Mouse (Mus musculus) hindbrain, embryonic 11.5 days (tissue): ENCODE results near the gene Timp2. TPM values are rescaled to one million over a fixed set of nuclear protein-coding genes. Genes with fewer than 3 reads are reported as not detected.

ENCODE experiments used
- ATAC-seq: fragments of 200-750 bp; cut with Nextera tagmentation; 2 replicates; pipeline ENCODE4 v1.8.0; 2017; ENCODE audit warnings: mild to moderate bottlenecking, moderate TSS enrichment, moderate library complexity; ENCODE audit not compliant: low FRiP score
- DNase-seq: peaks from one replicate; pipeline ENCODE4 v3.0.0-alpha.2; 2015; ENCODE audit warnings: low spot score
- H3K27ac ChIP-seq: fragments of 300-500 bp; sonication (generic); 2 replicates; pipeline ENCODE4 v1.5.1; 2014; ENCODE audit warnings: mild to moderate bottlenecking, low read depth, low read length
- H3K27me3 ChIP-seq: fragments of 300-500 bp; sonication (generic); 2 replicates; pipeline ENCODE4 v1.6.1; 2014; ENCODE audit warnings: mild to moderate bottlenecking, low read length, moderate library complexity, mixed read lengths; ENCODE audit not compliant: control insufficient read depth, insufficient read depth
- H3K36me3 ChIP-seq: fragments of 300-500 bp; sonication (generic); 2 replicates; pipeline ENCODE4 v1.6.1; 2014; ENCODE audit warnings: mild to moderate bottlenecking, low read length, moderate library complexity, mixed read lengths; ENCODE audit not compliant: control insufficient read depth, insufficient read depth
- H3K4me1 ChIP-seq: fragments of 300-500 bp; sonication (generic); replicated peaks from 2 replicates; pipeline ENCODE4 v1.6.1; 2014; ENCODE audit warnings: low read length, mixed read lengths; ENCODE audit not compliant: control insufficient read depth, insufficient read depth
- H3K4me2 ChIP-seq: fragments of 300-500 bp; sonication (generic); replicated peaks from 2 replicates; pipeline ENCODE4 v1.6.1; 2014; ENCODE audit warnings: mild to moderate bottlenecking, low read depth, low read length
- H3K4me3 ChIP-seq: fragments of 300-500 bp; sonication (generic); 2 replicates; pipeline ENCODE4 v1.5.1; 2014; ENCODE audit warnings: low read depth, low read length
- H3K9ac ChIP-seq: fragments of 300-500 bp; sonication (generic); 2 replicates; pipeline ENCODE4 v1.6.1; 2014; ENCODE audit warnings: low read depth, low read length
- H3K9me3 ChIP-seq: fragments of 300-500 bp; sonication (generic); 2 replicates; pipeline ENCODE4 v1.6.1; 2016; ENCODE audit warnings: low read length; ENCODE audit not compliant: control insufficient read depth
- WGBS: fragments of 180-500 bp; shearing (Covaris S2); extraction: QIAGEN DNeasy Blood & Tissue Kit; methylation state at CpG from one replicate; pipeline ENCODE4 v1.1.7; 2014; 5-methylcytosine and 5-hydroxymethylcytosine counted together
- polyA plus RNA-seq: library from polyadenylated mRNA; unstranded; fragments of >200 nt; fragmentation: Nextera tagmentation; extraction: Ambion mirVana; gene quantifications from 2 replicates; pipeline ENCODE4 v1.2.1, GENCODE M21; 2014

The Timp2 gene
- polyA plus RNA-seq, 1 experiment from 2014 or later, result 39.5 TPM

DNA sequence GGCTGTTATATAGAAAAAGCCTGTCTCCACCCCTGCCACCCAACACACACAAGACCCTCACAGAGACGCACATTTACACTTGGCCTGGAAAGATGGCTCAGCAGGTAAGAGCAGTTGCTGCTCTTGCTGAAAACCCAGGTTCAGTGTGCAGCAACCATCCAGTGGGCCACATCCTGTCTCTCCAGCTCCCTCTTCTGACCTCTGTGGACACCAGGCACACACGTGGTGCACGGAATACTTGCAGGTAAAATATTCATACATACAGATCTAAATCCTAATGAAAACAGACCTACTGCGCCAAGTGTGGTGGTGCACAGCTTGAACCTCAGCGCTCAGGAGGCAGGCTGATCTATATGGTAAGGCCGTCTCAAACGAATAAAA is 88.9 kb downstream of the Timp2 start:
- Histone ChIP-seq H3K4me1 (no peaks in the 10 kb centered on the region), H3K9me3 (no peaks in the 10 kb centered on the region), H3K27ac (no peak overlapping the region), H3K9ac (no peak overlapping the region), H3K36me3 (peaks cover 17% of the 10 kb centered on the region), H3K4me2 (no peak overlapping the region), H3K4me3 (no peak overlapping the region), H3K27me3 (no peaks in the 10 kb centered on the region)
- 94% methylated on average over 7 of the region's 7 CpGs for WGBS
- no peak for DNase-seq
- no peak for ATAC-seq

DNA sequence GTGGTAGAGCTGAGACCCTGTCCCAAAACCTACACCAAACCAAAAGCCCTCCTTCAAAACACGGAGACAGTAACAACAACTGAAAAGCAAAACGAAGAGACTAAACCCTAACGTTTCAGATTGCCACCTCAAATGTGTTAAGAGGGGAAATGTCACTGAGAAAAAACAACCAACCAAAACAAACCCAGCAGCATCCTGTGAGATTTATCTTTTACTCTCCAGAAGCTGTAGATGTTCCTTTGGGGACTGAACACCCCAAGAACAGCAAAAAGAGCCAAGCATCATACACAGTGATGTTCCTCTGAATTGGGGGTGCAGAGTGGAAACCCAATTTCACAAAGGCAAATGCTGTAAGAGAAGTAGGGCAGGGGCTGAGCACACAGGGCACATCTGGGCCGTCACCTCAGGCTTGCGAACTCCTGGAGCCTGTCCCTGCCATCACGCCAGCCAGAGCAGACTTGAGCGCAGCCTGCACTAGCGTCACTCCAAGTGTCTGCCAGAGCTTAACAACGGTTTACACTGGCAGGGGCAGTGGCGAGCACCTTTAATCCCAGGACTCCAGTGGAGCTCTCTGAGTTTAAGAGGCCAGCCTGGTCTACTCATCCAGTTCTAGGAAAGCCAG is 89.4 kb downstream of the Timp2 start:
- no peak overlapping the region for H3K4me2 ChIP-seq
- H3K9me3 ChIP-seq, result no peaks in the 10 kb centered on the region
- no peak for ATAC-seq
- H3K4me3 ChIP-seq, result no peak overlapping the region
- WGBS, result 91% methylated on average over 10 of the region's 10 CpGs
- no peak overlapping the region for H3K9ac ChIP-seq
- H3K27me3 ChIP-seq, result no peaks in the 10 kb centered on the region
- DNase-seq, result no peak
- H3K36me3 ChIP-seq, result peaks cover 21% of the 10 kb centered on the region
- H3K4me1 ChIP-seq, result no peaks in the 10 kb centered on the region
- H3K27ac ChIP-seq, result no peak overlapping the region

DNA sequence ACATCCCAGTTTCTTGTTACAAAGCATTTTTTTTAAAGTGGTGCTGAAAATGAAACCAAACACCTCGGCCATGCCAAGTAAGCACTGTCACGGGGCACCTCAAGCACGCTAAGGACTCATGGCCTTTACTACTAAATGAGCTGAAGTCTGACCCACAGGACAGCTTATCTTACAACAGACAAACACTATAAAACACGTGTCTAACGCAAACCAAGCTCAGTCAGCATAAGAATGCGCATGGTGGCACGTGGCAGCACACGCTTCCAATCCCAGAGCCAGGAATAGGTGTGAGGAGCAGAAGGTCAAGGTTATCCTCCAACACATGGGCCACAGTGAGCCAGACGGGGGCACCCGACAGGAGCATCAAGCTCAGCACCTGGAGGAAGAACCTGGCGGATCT is 89.9 kb downstream of the Timp2 start:
- Histone ChIP-seq H3K4me1 (no peaks in the 10 kb centered on the region), H3K9me3 (no peaks in the 10 kb centered on the region), H3K9ac (no peak overlapping the region), H3K4me3 (no peak overlapping the region), H3K27ac (no peak overlapping the region), H3K4me2 (no peak overlapping the region), H3K27me3 (no peaks in the 10 kb centered on the region), H3K36me3 (peaks cover 22% of the 10 kb centered on the region)
- DNase-seq (no peak), ATAC-seq (no peak)
- WGBS, result 94% methylated on average over 11 of the region's 11 CpGs

DNA sequence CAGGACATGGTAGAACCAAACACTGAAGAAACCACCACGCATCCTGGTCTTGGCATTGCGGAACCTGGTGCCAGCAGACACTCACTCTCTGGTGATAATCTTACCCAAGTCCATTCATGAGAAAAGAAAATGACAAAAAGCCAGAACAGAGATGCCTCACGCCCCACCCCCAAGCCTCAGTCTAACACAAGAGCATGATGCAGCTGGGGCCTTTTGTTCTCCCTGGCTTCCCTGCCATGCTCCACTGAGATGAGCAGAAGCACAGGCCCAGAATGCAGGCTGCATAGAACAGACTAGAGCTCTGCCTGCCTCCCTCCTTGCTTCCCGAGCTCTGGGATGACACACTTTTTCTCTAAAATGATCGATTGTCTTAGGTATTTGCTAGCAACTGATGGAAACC is 92.4 kb downstream of the Timp2 start:
- Histone ChIP-seq H3K36me3 (peaks cover 31% of the 10 kb centered on the region), H3K9ac (no peak overlapping the region), H3K9me3 (no peaks in the 10 kb centered on the region), H3K4me2 (no peak overlapping the region), H3K4me3 (no peak overlapping the region), H3K27ac (no peak overlapping the region), H3K4me1 (no peaks in the 10 kb centered on the region), H3K27me3 (no peaks in the 10 kb centered on the region)
- WGBS, result 88% methylated on average over 5 of the region's 5 CpGs
- DNase-seq, result no peak
- ATAC-seq, result no peak

DNA sequence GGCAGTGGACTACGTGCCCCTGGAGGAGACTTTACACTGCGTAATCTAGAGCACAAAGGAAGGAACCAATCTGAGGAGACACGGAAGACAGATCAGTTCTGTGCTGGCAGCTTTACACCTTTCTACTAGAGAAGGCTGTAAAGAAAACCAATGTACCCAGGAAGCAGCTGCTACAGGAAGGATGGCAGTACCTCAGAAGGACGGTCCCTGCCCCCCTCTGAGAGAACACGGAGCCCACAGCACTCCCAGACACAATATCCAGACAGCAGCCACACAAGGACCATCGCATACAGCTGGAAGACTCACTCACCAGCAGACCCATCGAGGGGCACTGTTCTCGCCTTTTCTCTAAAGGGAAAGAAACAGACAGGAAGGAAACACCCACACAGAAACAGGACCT is 95.5 kb downstream of the Timp2 start:
- peaks cover 32% of the 10 kb centered on the region for H3K36me3 ChIP-seq
- H3K9ac ChIP-seq, result no peak overlapping the region
- ATAC-seq (no peak), DNase-seq (no peak)
- H3K27ac ChIP-seq, result no peak overlapping the region
- H3K4me3 ChIP-seq, result no peak overlapping the region
- H3K4me2 ChIP-seq, result no peak overlapping the region
- no peaks in the 10 kb centered on the region for H3K27me3 ChIP-seq
- WGBS, result 93% methylated on average over 8 of the region's 8 CpGs
- no peaks in the 10 kb centered on the region for H3K9me3 ChIP-seq
- no peaks in the 10 kb centered on the region for H3K4me1 ChIP-seq

DNA sequence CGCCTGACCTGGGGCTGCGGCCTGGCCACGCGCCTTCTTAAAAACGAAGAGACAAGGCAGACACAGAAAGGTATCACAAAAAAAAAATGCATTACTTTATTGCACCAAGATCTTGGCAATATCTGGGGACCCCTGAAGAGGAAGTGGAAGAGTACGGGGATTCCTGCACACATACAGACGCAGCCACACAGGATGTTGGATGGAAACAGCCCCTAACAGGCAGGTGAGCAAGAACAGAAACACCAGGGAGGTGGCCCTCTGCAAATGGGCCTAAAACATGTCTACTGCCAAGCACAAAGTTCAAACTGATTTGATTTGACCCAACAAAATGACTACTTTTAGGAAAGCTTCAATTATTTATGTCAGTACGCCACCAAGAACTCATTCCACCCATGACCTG is 96.0 kb downstream of the Timp2 start:
- no peak overlapping the region for H3K4me3 ChIP-seq
- no peak for DNase-seq
- peaks cover 32% of the 10 kb centered on the region for H3K36me3 ChIP-seq
- no peak overlapping the region for H3K27ac ChIP-seq
- H3K9me3 ChIP-seq, result no peaks in the 10 kb centered on the region
- no peaks in the 10 kb centered on the region for H3K4me1 ChIP-seq
- ATAC-seq, result no peak
- H3K4me2 ChIP-seq, result no peak overlapping the region
- H3K27me3 ChIP-seq, result no peaks in the 10 kb centered on the region
- no peak overlapping the region for H3K9ac ChIP-seq
- WGBS, result 98% methylated on average over 8 of the region's 8 CpGs

DNA sequence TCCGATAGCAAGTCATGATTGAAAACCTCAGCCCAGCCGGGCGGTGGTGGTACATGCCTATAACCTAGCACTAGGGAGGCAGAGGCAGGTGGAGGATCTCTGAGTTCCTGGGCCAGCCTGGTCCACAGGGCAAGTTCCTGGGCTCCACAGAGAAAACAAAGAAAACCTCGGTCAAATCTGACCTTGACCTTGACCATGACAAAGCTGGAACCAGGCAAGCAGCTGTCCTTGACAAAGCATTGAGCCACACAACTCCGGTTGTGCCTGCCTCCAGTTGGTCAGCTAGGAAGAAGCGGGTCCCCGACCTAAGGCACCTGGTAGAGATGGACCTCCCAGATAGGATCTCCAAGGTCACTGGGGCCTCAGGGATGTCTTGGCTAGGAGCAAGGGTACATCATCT is 99.2 kb downstream of the Timp2 start:
- no peaks in the 10 kb centered on the region for H3K9me3 ChIP-seq
- H3K27ac ChIP-seq, result no peak overlapping the region
- peaks cover 25% of the 10 kb centered on the region for H3K36me3 ChIP-seq
- H3K4me3 ChIP-seq, result no peak overlapping the region
- no peaks in the 10 kb centered on the region for H3K4me1 ChIP-seq
- no peak overlapping the region for H3K9ac ChIP-seq
- no peaks in the 10 kb centered on the region for H3K27me3 ChIP-seq
- ATAC-seq, result no peak
- H3K4me2 ChIP-seq, result no peak overlapping the region
- 91% methylated on average over 7 of the region's 7 CpGs for WGBS
- DNase-seq, result no peak

DNA sequence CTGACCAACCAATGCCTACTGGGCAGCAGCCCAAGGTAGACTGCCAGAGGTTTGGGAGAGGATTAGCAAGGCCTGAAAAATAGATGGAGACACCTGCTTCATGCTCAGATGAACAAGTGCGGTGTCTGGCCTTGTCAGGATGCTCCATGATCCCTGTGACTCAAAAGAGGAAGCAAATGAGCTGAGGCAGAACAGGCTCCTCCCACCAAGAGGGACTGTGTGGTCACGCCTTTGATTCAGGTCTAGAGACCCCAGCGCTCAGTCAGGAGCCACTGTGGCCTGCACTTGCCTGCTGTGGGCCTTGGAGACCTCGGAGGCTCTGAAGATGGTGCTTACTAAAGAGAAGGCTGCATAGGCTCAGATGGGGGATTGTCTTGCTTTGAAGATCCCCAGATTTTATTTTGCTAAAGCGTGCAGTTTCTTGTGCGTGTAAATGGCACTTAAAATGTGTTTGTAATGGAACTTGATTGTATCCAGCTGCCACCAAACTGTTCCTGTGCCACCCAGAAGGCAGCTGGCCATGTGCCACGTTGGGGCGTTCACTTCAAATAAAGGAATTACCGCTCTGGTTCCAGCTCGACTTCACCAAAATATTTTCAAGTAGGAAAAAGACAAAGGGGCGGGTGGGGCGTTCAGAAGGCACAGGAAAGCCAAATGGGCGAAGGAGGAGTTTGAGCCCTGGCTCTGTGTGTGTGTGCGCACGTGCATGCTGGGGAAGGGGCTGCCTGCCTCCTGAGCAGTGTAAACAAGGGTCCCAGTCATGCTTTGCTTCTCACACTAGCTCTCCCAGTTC is 101.2 kb downstream of the Timp2 start:
- H3K9me3 ChIP-seq, result no peaks in the 10 kb centered on the region
- ATAC-seq (no peak), DNase-seq (no peak)
- H3K4me3 ChIP-seq, result no peak overlapping the region
- no peaks in the 10 kb centered on the region for H3K27me3 ChIP-seq
- 68% methylated on average over 15 of the region's 15 CpGs for WGBS
- no peaks in the 10 kb centered on the region for H3K4me1 ChIP-seq
- no peak overlapping the region for H3K9ac ChIP-seq
- no peak overlapping the region for H3K4me2 ChIP-seq
- H3K27ac ChIP-seq, result no peak overlapping the region
- peaks cover 15% of the 10 kb centered on the region for H3K36me3 ChIP-seq
